Mouse (Mus musculus) heart, embryonic 14.5 days (tissue): ENCODE results near the gene Pcolce2. TPM values are rescaled to one million over a fixed set of nuclear protein-coding genes. Genes with fewer than 3 reads are reported as not detected.

Experiments used
- ATAC-seq: fragments of 200-750 bp; cut with Nextera tagmentation; 2 replicates; pipeline ENCODE4 v1.8.0; 2017; ENCODE audit warnings: low read depth, moderate TSS enrichment; ENCODE audit not compliant: insufficient number of reproducible peaks, insufficient read depth, low FRiP score
- H3K27ac ChIP-seq, 2 experiments: fragments of 200-500 bp in 1 of 2; fragments of 300-500 bp in 1 of 2; sonication (generic) in 1 of 2; replicated peaks in 1 of 2; 2 replicates each; pipeline ENCODE4 v1.5.1; 2012 to 2014; ENCODE audit warnings: low read depth in 2 of 2, low read length in 2 of 2, control low read depth in 1 of 2, mild to moderate bottlenecking in 1 of 2, mixed read lengths in 1 of 2; ENCODE audit not compliant: control insufficient read depth in 1 of 2, insufficient read depth in 1 of 2
- H3K27me3 ChIP-seq: fragments of 300-500 bp; sonication (generic); 2 replicates; pipeline ENCODE4 v1.6.1; 2014; ENCODE audit warnings: mild to moderate bottlenecking, low read length, control low read depth; ENCODE audit not compliant: control insufficient read depth, insufficient read depth
- H3K36me3 ChIP-seq: fragments of 300-500 bp; sonication (generic); 2 replicates; pipeline ENCODE4 v1.6.1; 2014; ENCODE audit warnings: mild to moderate bottlenecking, control low read depth, low read length, mixed read lengths; ENCODE audit not compliant: control insufficient read depth, insufficient read depth
- H3K4me1 ChIP-seq, 2 experiments: fragments of 200-500 bp in 1 of 2; fragments of 300-500 bp in 1 of 2; sonication (generic) in 1 of 2; 2 replicates each; pipeline ENCODE4 v1.6.1; 2012 to 2014; ENCODE audit warnings: low read length in 2 of 2, control low read depth in 1 of 2, mixed read lengths in 1 of 2; ENCODE audit not compliant: control insufficient read depth in 2 of 2, insufficient read depth in 2 of 2
- H3K4me2 ChIP-seq: fragments of 300-500 bp; sonication (generic); 2 replicates; pipeline ENCODE4 v1.6.1; 2014; ENCODE audit warnings: mild to moderate bottlenecking, low read length
- H3K4me3 ChIP-seq, 2 experiments: fragments of 200-500 bp in 1 of 2; fragments of 300-500 bp in 1 of 2; sonication (generic) in 1 of 2; 2 replicates each; pipeline ENCODE4 v1.5.1; 2012 to 2014; ENCODE audit warnings: low read length in 2 of 2, mild to moderate bottlenecking in 2 of 2, control low read depth in 1 of 2, low read depth in 1 of 2, moderate library complexity in 1 of 2; ENCODE audit not compliant: control insufficient read depth in 1 of 2, insufficient read depth in 1 of 2
- H3K9ac ChIP-seq: fragments of 300-500 bp; sonication (generic); 2 replicates; pipeline ENCODE4 v1.6.1; 2014; ENCODE audit warnings: mild to moderate bottlenecking, low read length
- H3K9me3 ChIP-seq: fragments of 300-500 bp; sonication (generic); 2 replicates; pipeline ENCODE4 v1.6.1; 2016; ENCODE audit warnings: low read length, control low read depth; ENCODE audit not compliant: control insufficient read depth
- WGBS: fragments of 180-500 bp; shearing (Covaris S2); extraction: QIAGEN DNeasy Blood & Tissue Kit; methylation state at CpG from one replicate; pipeline ENCODE4 v1.1.7; 2014; 5-methylcytosine and 5-hydroxymethylcytosine counted together
- polyA plus RNA-seq: library from polyadenylated mRNA; unstranded; fragments of >200 nt; fragmentation: Nextera tagmentation; extraction: Ambion mirVana; gene quantifications from 2 replicates; pipeline ENCODE4 v1.2.1, GENCODE M21; 2014

The Pcolce2 gene
- polyA plus RNA-seq, 1 experiment from 2014 or later: 0.22 TPM

DNA sequence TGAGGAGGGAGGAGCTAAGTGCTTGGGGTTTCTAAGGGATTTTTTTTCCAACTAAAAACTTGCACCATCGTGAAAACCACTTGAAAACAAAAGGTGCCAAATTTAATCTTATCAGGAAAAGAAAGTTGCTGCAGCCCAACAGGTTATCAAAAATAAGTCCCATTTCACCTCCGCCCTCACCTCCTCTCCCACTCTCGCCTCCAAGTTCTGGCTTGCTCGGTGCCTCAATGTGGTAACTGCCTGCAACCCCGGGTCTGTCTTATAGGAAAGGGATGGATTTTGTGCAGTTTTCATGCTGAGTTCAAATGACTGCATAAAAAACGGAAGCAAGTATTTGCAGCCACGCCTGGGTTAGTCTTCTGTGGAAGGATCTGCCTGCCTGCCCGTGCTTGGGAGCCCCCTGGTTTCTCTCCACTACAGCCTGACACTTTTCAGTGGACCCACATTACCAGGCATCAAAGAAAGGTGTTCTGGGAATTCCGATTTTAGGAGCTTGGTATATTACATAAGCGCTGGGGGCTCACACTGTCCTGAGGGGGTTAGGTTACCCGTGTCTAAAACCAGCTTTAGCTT, 56.2 kb downstream of the Pcolce2 start:
- no peaks in the 10 kb centered on the region for H3K36me3 ChIP-seq
- ATAC-seq: no peak
- 67% methylated on average over 11 of the region's 11 CpGs for WGBS
- H3K27me3 ChIP-seq: no peaks in the 10 kb centered on the region
- H3K4me3 ChIP-seq: no peak overlapping the region
- no peak overlapping the region for H3K27ac ChIP-seq
- H3K4me1 ChIP-seq: peaks cover 0 to 3% of the 10 kb centered on the region in 2 experiments; a peak in 1 of 4 replicates
- H3K9me3 ChIP-seq: no peaks in the 10 kb centered on the region
- H3K4me2 ChIP-seq: peak overlapping the region; percentile 14; the same call in 1 of the 2 replicates
- H3K9ac ChIP-seq: no peak overlapping the region

DNA sequence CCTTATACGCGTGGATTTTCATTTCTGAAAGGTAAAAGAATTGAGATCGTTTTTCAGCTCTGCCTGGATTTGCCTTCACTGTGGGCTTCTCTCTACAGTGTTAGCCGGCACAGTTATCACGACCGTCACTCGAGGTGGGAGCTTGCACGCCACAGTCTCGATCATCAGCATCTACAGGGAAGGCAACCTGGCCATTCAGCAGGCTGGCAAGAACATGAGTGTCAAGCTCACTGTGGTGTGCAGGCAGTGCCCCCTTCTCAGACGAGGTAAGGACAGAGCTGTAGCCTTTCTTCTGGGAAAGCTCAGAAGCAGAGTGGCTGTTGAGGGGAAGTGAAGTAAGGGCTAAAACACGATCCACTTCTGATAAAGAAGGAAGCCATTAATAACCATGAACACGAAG, 57.1 kb downstream of the Pcolce2 start:
- Histone ChIP-seq H3K27me3 (no peaks in the 10 kb centered on the region), H3K4me3 (no peak overlapping the region), H3K27ac (no peak overlapping the region), H3K4me1 (peaks cover 0 to 3% of the 10 kb centered on the region in 2 experiments; a peak in 1 of 4 replicates), H3K9ac (no peak overlapping the region), H3K36me3 (no peaks in the 10 kb centered on the region), H3K9me3 (no peaks in the 10 kb centered on the region), H3K4me2 (peak overlapping the region; percentile 14; the same call in 1 of the 2 replicates)
- no peak for ATAC-seq
- WGBS: 56% methylated on average over 12 of the region's 12 CpGs

DNA sequence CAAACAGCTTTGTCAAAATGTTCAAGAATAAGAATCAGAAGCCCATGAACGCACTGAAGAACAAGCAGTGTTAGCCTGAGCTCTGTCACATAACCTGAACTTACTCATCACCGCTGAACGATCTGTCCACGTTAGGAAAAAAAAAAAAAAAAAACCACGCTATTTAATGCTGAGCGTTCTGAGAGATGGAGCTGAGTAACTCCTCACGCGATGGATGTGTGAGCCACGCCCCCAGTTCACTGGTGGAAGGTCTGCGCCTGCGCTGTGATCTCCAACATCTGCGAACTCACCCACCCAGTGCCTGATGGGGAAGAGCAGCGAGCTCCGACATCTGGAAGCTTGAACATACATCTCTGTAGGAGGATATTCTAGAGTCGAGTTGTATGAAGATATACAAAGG, 57.6 kb downstream of the Pcolce2 start:
- H3K4me3 ChIP-seq: no peak overlapping the region
- no peaks in the 10 kb centered on the region for H3K36me3 ChIP-seq
- H3K9me3 ChIP-seq: no peaks in the 10 kb centered on the region
- no peak for ATAC-seq
- no peaks in the 10 kb centered on the region for H3K27me3 ChIP-seq
- peaks cover 0 to 3% of the 10 kb centered on the region in 2 experiments; a peak in 1 of 4 replicates for H3K4me1 ChIP-seq
- 85% methylated on average over 15 of the region's 15 CpGs for WGBS
- H3K27ac ChIP-seq: no peak overlapping the region
- H3K4me2 ChIP-seq: no peak overlapping the region
- H3K9ac ChIP-seq: no peak overlapping the region

DNA sequence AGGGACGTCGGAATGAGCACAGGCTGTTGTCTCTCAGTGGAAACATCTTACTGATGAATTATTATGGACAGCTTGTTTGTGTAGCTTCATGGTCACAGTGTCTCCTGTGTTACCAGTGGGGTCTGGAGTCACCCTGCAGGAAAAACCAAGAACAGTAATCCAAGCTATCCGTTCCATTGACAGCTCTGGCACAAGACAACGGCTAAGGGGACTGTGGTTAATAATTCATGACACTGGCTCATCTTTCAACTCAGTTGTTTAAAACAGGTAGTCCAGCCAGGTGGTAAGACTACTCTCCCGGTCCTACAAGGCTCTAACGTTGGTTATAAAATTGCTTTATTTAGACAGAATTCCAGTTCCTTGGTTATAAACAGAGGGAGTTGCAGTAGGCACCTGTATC, 59.2 kb downstream of the Pcolce2 start:
- H3K27me3 ChIP-seq: no peaks in the 10 kb centered on the region
- no peaks in the 10 kb centered on the region for H3K36me3 ChIP-seq
- H3K27ac ChIP-seq: no peak overlapping the region
- H3K4me3 ChIP-seq: no peak overlapping the region
- ATAC-seq: no peak
- H3K4me1 ChIP-seq: peaks cover 0 to 3% of the 10 kb centered on the region in 2 experiments; a peak in 1 of 4 replicates
- H3K9me3 ChIP-seq: no peaks in the 10 kb centered on the region
- WGBS: 67% methylated on average over 6 of the region's 6 CpGs
- H3K4me2 ChIP-seq: no peak overlapping the region
- no peak overlapping the region for H3K9ac ChIP-seq

DNA sequence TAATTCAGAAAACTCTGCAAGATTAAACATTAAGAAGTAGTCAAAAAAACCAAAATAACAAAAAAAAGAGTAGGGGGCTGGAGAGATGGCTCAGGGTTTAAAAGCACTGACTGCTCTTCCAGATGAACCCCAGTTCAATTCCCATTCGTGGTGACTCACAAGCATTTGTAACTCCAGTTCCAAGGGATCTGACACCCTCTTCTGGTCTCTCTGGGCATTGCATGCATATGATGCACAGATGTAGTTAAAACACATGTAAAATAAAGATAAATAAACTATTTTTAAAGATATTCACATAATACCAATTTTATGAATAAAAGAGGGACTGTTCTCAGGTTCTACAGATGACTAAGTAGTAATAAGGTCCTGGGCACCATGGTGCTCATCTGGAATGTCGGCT, 60.4 kb downstream of the Pcolce2 start:
- H3K4me1 ChIP-seq: peaks cover 0 to 3% of the 10 kb centered on the region in 2 experiments; a peak in 1 of 4 replicates
- no peak overlapping the region for H3K4me2 ChIP-seq
- no peak for ATAC-seq
- H3K9ac ChIP-seq: no peak overlapping the region
- H3K36me3 ChIP-seq: no peaks in the 10 kb centered on the region
- H3K27me3 ChIP-seq: no peaks in the 10 kb centered on the region
- no peaks in the 10 kb centered on the region for H3K9me3 ChIP-seq
- H3K27ac ChIP-seq: no peak overlapping the region
- 55% methylated on average over 2 of the region's 2 CpGs for WGBS
- H3K4me3 ChIP-seq: no peak overlapping the region

DNA sequence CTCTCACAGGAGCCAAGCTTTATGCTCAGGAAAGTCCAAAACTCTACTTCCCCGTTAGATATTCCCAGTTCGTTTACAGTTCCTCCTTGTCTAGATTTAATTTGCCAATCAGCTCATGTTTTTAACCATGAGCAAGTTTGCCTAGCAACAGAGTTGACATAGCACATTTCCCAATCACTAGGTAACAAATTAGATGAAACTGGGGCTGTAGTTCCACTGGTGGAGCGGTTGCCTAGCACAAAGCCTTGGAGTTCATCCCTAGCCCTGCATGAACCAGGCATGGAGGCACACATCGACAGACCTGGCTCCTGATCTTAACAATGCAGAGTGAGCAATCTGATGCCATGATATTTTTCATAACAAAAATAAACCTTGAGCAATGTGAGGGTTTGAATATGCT, 61.9 kb downstream of the Pcolce2 start:
- WGBS: 74% methylated on average over 4 of the region's 4 CpGs
- H3K27ac ChIP-seq: no peak overlapping the region
- no peaks in the 10 kb centered on the region for H3K27me3 ChIP-seq
- no peak overlapping the region for H3K4me2 ChIP-seq
- no peak overlapping the region for H3K4me3 ChIP-seq
- H3K9me3 ChIP-seq: no peaks in the 10 kb centered on the region
- H3K36me3 ChIP-seq: no peaks in the 10 kb centered on the region
- ATAC-seq: no peak
- peaks cover 0 to 3% of the 10 kb centered on the region in 2 experiments; a peak in 1 of 4 replicates for H3K4me1 ChIP-seq
- H3K9ac ChIP-seq: no peak overlapping the region

DNA sequence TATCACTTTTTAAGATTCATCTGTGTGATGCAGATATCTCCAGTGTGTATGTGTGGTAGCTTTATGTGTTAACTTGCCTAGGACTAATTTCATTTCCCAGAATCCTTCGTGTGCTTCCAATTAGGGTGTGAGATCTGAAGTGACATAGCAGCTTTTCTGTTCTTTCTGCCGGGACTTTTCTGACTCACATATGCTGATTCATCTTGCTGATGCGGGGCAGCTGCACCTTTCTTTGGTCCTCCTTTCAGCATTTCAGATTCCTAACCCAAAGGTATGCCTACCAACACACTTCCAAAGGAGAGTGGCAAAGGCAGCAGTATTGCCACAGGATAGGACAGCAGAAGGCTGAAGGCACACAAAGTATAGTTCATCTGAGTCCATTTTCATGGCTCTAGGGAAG, 66.7 kb downstream of the Pcolce2 start:
- WGBS: 79% methylated on average over 3 of the region's 3 CpGs

DNA sequence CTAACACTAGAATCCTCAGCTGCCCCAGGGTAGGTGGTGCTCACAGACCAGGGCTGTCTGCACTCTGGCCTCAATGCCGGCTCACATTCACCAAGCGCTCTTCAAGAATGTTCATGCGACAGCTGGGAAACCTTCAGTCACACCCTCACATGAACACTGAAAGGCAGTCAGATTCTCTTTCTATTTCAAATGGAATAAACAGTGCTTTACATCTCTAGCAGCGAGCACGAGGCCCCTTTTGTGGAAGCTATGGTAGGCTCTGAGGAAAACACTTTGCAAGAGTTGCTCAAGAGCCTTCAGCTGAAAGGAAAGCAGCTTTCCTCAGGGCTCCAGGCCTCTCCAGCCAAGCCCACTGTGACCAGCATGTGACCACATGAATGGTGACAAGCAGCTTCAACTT, 68.0 kb downstream of the Pcolce2 start:
- Histone ChIP-seq H3K9ac (no peak overlapping the region), H3K4me3 (no peak overlapping the region), H3K27me3 (no peaks in the 10 kb centered on the region), H3K27ac (no peak overlapping the region), H3K9me3 (no peaks in the 10 kb centered on the region), H3K4me2 (no peak overlapping the region), H3K4me1 (no peaks in the 10 kb centered on the region), H3K36me3 (0 out of 2 replicates have a peak, but pooled peaks cover 12% of the 10 kb centered on the region)
- no peak for ATAC-seq
- 58% methylated on average over 5 of the region's 5 CpGs for WGBS

More for the DNA sequence above, 66.7 kb downstream of the Pcolce2 start:
- no peak overlapping the region for H3K4me2 ChIP-seq
- no peaks in the 10 kb centered on the region for H3K4me1 ChIP-seq
- ATAC-seq: no peak
- H3K36me3 ChIP-seq: 0 out of 2 replicates have a peak, but pooled peaks cover 7% of the 10 kb centered on the region
- H3K9ac ChIP-seq: no peak overlapping the region
- no peaks in the 10 kb centered on the region for H3K27me3 ChIP-seq
- H3K4me3 ChIP-seq: no peak overlapping the region
- H3K9me3 ChIP-seq: no peaks in the 10 kb centered on the region
- no peak overlapping the region for H3K27ac ChIP-seq
